Mouse (Mus musculus): Measurements from ENCODE around the gene Zfp467.

GRCm38 (mm10) chr6:48440306-48441014, 5.2 kb downstream of the Zfp467 start:
- no peak for TF ChIP-seq CTCF (IDR thresholded peaks at IDR 0.05; ENCODE audit: insufficient read depth, low read length)
- TF ChIP-seq POLR2A (IDR thresholded peaks at IDR 0.05; ENCODE audit: borderline replicate concordance, extremely low read depth, low read depth, low read length), result no peak
